Mouse (Mus musculus) ES-E14 (cell line): ENCODE data around the gene Magi2. TPM values are rescaled to one million over a fixed set of nuclear protein-coding genes. Genes with fewer than 3 reads are reported as not detected.

Experiments
- DNase-seq: peaks from one replicate; pipeline ENCODE4 v3.0.0-alpha.2; 2013; ENCODE audit warnings: low read depth, low spot score
- H3K27ac ChIP-seq: 2 replicates; pipeline ENCODE4 v1.5.1; 2012; ENCODE audit warnings: low read depth, mild to moderate bottlenecking, low read length, moderate library complexity, mixed read lengths; ENCODE audit not compliant: poor library complexity, insufficient read depth, severe bottlenecking
- H3K36me3 ChIP-seq: 2 replicates; pipeline ENCODE4 v1.6.1; 2012; ENCODE audit warnings: mild to moderate bottlenecking, low read length, moderate library complexity, mixed read lengths; ENCODE audit not compliant: control insufficient read depth, poor library complexity, insufficient read depth, severe bottlenecking
- H3K4me1 ChIP-seq, 2 experiments: fragments of 150-350 bp in 1 of 2; sonication (generic) in 1 of 2; 2 replicates each; pipeline ENCODE4 v1.6.1; 2012; ENCODE audit warnings: low read length in 2 of 2, mild to moderate bottlenecking in 1 of 2, mixed read lengths in 1 of 2; ENCODE audit not compliant: control insufficient read depth in 2 of 2, insufficient read depth in 2 of 2, poor library complexity in 1 of 2
- H3K4me3 ChIP-seq, 2 experiments: fragments of 150-350 bp in 1 of 2; sonication (generic) in 1 of 2; 2 replicates each; pipeline ENCODE4 v1.5.1; 2012; ENCODE audit warnings: low read length in 2 of 2, low read depth in 1 of 2, mild to moderate bottlenecking in 1 of 2, mixed read lengths in 1 of 2; ENCODE audit not compliant: insufficient read depth in 1 of 2, poor library complexity in 1 of 2, severe bottlenecking in 1 of 2
- H3K9ac ChIP-seq: 2 replicates; pipeline ENCODE4 v1.6.1; 2012; ENCODE audit warnings: low read depth, mild to moderate bottlenecking, low read length, mixed read lengths; ENCODE audit not compliant: poor library complexity, insufficient read depth, severe bottlenecking
- H3K9me3 ChIP-seq: fragments of 150-350 bp; sonication (generic); 2 replicates; pipeline ENCODE4 v1.6.1; 2012; ENCODE audit warnings: low read depth, mild to moderate bottlenecking, low read length; ENCODE audit not compliant: control insufficient read depth, insufficient read depth
- CHD2 ChIP-seq: IDR thresholded peaks from 2 replicates; pipeline ENCODE4 v1.6.1; 2014; ENCODE audit warnings: mild to moderate bottlenecking, low read depth, low read length, inconsistent platforms
- HCFC1 ChIP-seq: IDR thresholded peaks from 2 replicates; pipeline ENCODE4 v1.6.1; 2012; ENCODE audit warnings: low read length, inconsistent platforms, borderline replicate concordance; ENCODE audit not compliant: insufficient read depth
- MAFK ChIP-seq: IDR thresholded peaks from 2 replicates; pipeline ENCODE4 v1.6.1; 2014; ENCODE audit warnings: mild to moderate bottlenecking, low read depth, low read length, inconsistent platforms; ENCODE audit not compliant: insufficient read depth
- ZC3H11A ChIP-seq: IDR thresholded peaks from 2 replicates; pipeline ENCODE4 v1.6.1; 2012; ENCODE audit warnings: low read depth, mild to moderate bottlenecking, inconsistent platforms, low read length, borderline replicate concordance
- ZNF384 ChIP-seq: IDR thresholded peaks from 2 replicates; pipeline ENCODE4 v1.6.1; 2012; ENCODE audit warnings: low read depth, low read length, inconsistent platforms
- in situ Hi-C, 2 experiments: fragments of 600-800 bp; cut with MboI; formaldehyde crosslinking; loops; one replicate each; pipeline ENCODE4 v1.15.1; 2025; ENCODE audit warnings: low sequenced_read_pairs in 2 of 2, inconsistent platforms in 1 of 2; ENCODE audit not compliant: unreplicated experiment in 2 of 2
- total RNA-seq: library from RNA; depleted of rRNA; stranded (reverse); fragments of 300-350 nt; gene quantifications from 2 replicates; pipeline ENCODE4 v1.2.3, GENCODE M21; 2012

Gene Magi2
- total RNA-seq, 1 experiment, result 0.85 TPM

GRCm38 (mm10) chr5:20363216-20363615 lies 1136.4 kb downstream of the Magi2 start:
- Histone ChIP-seq H3K36me3 (no peaks in the 10 kb centered on the region), H3K4me1 (no peaks in the 10 kb centered on the region), H3K27ac (no peak overlapping the region), H3K9ac (no peak overlapping the region), H3K4me3 (no peak overlapping the region), H3K9me3 (no peaks in the 10 kb centered on the region)
- TF ChIP-seq ZC3H11A (no peak), MAFK (no peak), ZNF384 (no peak), HCFC1 (no peak), CHD2 (no peak)
- in situ Hi-C loops, result no loop called here
- DNase-seq, result no peak

GRCm38 (mm10) chr5:20373586-20373985 lies 1146.8 kb downstream of the Magi2 start:
- no peak for TF ChIP-seq MAFK
- no peak for TF ChIP-seq ZC3H11A
- in situ Hi-C loops, result no loop called here
- Histone ChIP-seq H3K4me1 (no peaks in the 10 kb centered on the region), H3K4me3 (no peak overlapping the region), H3K36me3 (no peaks in the 10 kb centered on the region), H3K9me3 (no peaks in the 10 kb centered on the region), H3K9ac (no peak overlapping the region), H3K27ac (no peak overlapping the region)
- no peak for DNase-seq

GRCm38 (mm10) chr5:20378071-20378800 lies 1151.4 kb downstream of the Magi2 start:
- Histone ChIP-seq H3K9me3 (no peaks in the 10 kb centered on the region), H3K27ac (no peak overlapping the region), H3K9ac (no peak overlapping the region), H3K4me1 (no peaks in the 10 kb centered on the region), H3K36me3 (no peaks in the 10 kb centered on the region), H3K4me3 (no peak overlapping the region)
- in situ Hi-C loops, result no loop called here
- no peak for DNase-seq
- TF ChIP-seq MAFK (no peak), ZC3H11A (no peak), CHD2 (no peak), ZNF384 (no peak), HCFC1 (no peak)

- Histone ChIP-seq H3K36me3 (no peaks in the 10 kb centered on the region), H3K27ac (no peak overlapping the region), H3K9me3 (no peaks in the 10 kb centered on the region), H3K4me3 (no peak overlapping the region), H3K9ac (no peak overlapping the region), H3K4me1 (no peaks in the 10 kb centered on the region)
- in situ Hi-C loops, result no loop called here
- no peak for TF ChIP-seq MAFK
- no peak for TF ChIP-seq CHD2
- DNase-seq, result no peak
Observed at GRCm38 (mm10) chr5:20404533-20404932, 1177.7 kb downstream of the Magi2 start.

- Histone ChIP-seq H3K9me3 (no peaks in the 10 kb centered on the region), H3K4me1 (no peaks in the 10 kb centered on the region), H3K36me3 (no peaks in the 10 kb centered on the region), H3K9ac (no peak overlapping the region), H3K4me3 (no peak overlapping the region), H3K27ac (no peak overlapping the region)
- in situ Hi-C loops, result no loop called here
- no peak for DNase-seq
- TF ChIP-seq ZC3H11A, result no peak
- TF ChIP-seq HCFC1, result no peak
- no peak for TF ChIP-seq CHD2
- no peak for TF ChIP-seq MAFK
- TF ChIP-seq ZNF384, result no peak
Observed at GRCm38 (mm10) chr5:20406626-20407025, 1179.8 kb downstream of the Magi2 start.
